9 mouse cellular contexts compared by ENCODE assay signal in the genomic region with DNA sequence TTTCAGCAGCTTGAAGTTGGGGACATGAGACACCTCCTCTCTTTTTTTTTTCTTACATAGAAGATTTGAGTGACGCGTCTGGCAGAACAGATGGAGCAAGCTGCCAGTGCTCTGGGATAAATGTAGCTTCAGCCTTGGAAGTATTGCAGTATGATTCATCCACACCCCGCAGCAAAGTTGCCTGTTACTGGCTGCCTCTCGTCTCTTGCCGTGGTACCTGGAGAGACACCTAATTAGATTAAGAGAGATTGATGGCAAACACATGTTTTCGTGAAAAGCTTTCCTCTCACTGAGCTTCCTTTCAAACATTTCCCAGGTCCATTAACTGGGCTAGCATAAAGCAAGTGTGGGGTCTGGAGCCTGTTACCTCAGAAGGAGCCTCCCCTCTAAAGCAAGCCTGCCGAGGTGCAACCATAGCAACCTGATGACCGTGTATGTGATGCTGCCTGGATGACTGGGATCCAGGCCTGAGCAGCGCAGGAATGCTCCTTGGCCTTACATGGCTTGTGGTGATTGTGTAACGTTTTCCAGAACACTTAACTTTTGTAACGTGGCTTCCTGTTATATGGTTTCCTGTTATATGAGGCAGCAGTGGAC.
DNase-seq lines count a peak whose midpoint lies in the region; ATAC-seq and TF ChIP-seq lines count a peak whose summit lies in the region.
"Had no signal": no experiment of that assay in that cellular context is flagged by ENCODE, and none has a peak within 500 bp of the region (broad histone marks: within the 10 kb centered on the region; RNA-seq: fewer than 3 reads in every experiment).

No protein-coding gene starts in this region.

- H3K4me2 ChIP-seq in forebrain, embryonic 14.5 days (ENCODE audit: low read length): no peak overlapping the region
- no peak overlapping the region for H3K4me2 ChIP-seq in intestine, postnatal 0 days (replicated peaks; ENCODE audit: low read depth)
- H3K4me2 ChIP-seq: lung, embryonic 14.5 days had no signal

- H3K27me3 ChIP-seq in forebrain, embryonic 14.5 days (replicated peaks; ENCODE audit: control insufficient read depth, insufficient read depth, low read length): no peaks in the 10 kb centered on the region
- no peaks in the 10 kb centered on the region for H3K27me3 ChIP-seq in intestine, postnatal 0 days (replicated peaks; ENCODE audit: control insufficient read depth, insufficient read depth, low read length)

- intact Hi-C loops in left cerebral cortex, postnatal 25 days (cut with DNase I): loop anchor here (5.0 kb wide), 1 partner anchor 102 kb away; a partner anchor contains a TSS

- H3K36me3 ChIP-seq in forebrain, embryonic 14.5 days (ENCODE audit: control insufficient read depth, insufficient read depth, low read length): peaks cover 7% of the 10 kb centered on the region; the same call in 1 of the 2 replicates
- no peaks in the 10 kb centered on the region for H3K36me3 ChIP-seq in intestine, postnatal 0 days (ENCODE audit: control insufficient read depth, insufficient read depth)

- 45% methylated on average over 11 of the region's 11 CpGs for WGBS in forebrain, embryonic 14.5 days
- WGBS in intestine, postnatal 0 days: 62% methylated on average over 11 of the region's 11 CpGs

- DNase-seq in adrenal gland, adult 2 months: peak; percentile 77
- DNase-seq in cerebellum, adult 8-10 months: peak; percentile 43
- DNase-seq in forebrain, embryonic 14.5 days (ENCODE audit: low spot score): peak; percentile 88
- peak; percentile 12 for DNase-seq in heart, postnatal 4 days
- DNase-seq in left cerebral cortex, postnatal 25 days (ENCODE audit: low spot score in 2 of 2): peak; percentile 73 to 95
- peak; percentile 45 for DNase-seq in right cerebral cortex, postnatal 14 days
- DNase-seq in c-Kit-positive CD71-positive TER-119-positive erythroid progenitor cells, embryonic 14.5 days (ENCODE audit: low spot score): no peak
- DNase-seq: lung, embryonic 14.5 days had no signal

- H3K4me3 ChIP-seq in forebrain, embryonic 14.5 days (ENCODE audit: low read depth, low read length): no peak overlapping the region
- no peak overlapping the region for H3K4me3 ChIP-seq in intestine, postnatal 0 days (ENCODE audit: low read depth, low read length)

- TF ChIP-seq CTCF in intestine, postnatal 0 days (IDR thresholded peaks at IDR 0.05; ENCODE audit: low read depth): no peak

- H3K9ac ChIP-seq in forebrain, embryonic 14.5 days (ENCODE audit: low read length): no peak overlapping the region
- no peak overlapping the region for H3K9ac ChIP-seq in intestine, postnatal 0 days (ENCODE audit: low read depth, low read length)
- H3K9ac ChIP-seq: lung, embryonic 14.5 days had no signal

- peak; percentile 95 for ATAC-seq in forebrain, embryonic 14.5 days
- no peak for ATAC-seq in intestine, postnatal 0 days

- peak overlapping the region; percentile 74 for H3K27ac ChIP-seq in forebrain, embryonic 14.5 days (ENCODE audit: low read depth, low read length)
- no peak overlapping the region for H3K27ac ChIP-seq in intestine, postnatal 0 days (ENCODE audit: low read depth, low read length)

- H3K4me1 ChIP-seq in forebrain, embryonic 14.5 days (ENCODE audit: control insufficient read depth, insufficient read depth, low read length): peaks cover 3% of the 10 kb centered on the region; the same call in 1 of the 2 replicates
- peaks cover 5% of the 10 kb centered on the region for H3K4me1 ChIP-seq in intestine, postnatal 0 days (replicated peaks; ENCODE audit: control insufficient read depth, insufficient read depth, low read length)

- H3K9me3 ChIP-seq in forebrain, embryonic 14.5 days (replicated peaks; ENCODE audit: control insufficient read depth, low read length): no peaks in the 10 kb centered on the region
- H3K9me3 ChIP-seq in intestine, postnatal 0 days (ENCODE audit: control insufficient read depth): no peaks in the 10 kb centered on the region
